Mouse (Mus musculus): ENCODE results near the gene Ptprm.

The Ptprm gene

DNA sequence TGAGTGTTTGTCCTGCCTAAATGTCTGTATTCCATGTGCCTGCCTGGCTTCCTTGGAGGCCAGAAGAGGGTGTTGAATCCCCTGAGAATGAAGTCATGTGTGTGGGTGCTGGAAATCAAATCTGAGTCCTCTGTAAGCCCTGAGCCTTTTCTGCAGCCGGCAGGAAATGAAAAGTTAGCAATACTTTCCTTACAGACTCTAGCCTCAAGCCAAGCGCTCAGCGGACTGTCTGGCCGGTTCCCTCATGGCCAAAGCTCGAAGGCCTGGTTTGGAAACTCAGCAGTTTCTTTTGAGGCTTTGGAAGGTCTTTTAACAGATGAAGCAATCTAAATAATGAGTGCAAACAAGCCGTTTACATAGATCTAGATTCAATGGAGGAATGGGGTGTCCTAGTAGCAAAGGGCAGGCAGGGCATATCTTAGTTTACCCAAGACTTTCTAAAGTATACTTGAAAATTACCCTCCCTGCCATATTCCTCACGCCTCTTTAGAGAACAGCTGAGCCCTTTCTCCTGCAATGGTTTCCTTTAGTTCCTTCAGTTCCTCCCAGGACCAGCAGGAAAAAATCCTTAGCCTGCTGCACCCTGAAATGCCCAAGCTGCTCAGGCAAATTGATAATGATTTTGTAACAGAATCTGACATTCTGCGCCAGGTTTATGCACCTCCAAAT is 144.4 kb downstream of the Ptprm start:
- no peak for DNase-seq

DNA sequence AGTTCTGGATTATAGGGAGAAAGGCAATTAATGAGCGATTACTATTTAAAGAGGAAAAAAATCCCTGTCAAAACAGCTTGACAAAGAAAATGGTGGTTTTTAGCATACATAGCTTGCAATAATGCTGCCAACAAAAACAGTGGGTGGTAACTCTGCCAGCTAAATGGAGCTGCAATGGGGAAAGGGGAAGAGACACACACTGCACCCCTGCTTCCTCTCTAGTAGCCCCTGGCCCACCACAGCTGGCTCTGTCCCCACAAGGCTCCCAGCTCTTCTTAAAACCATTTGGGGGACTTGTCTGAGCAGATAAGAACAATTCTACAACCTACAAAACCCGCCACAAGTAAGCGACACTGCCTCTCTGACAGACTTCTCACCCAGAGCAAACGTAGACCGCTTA is 145.7 kb downstream of the Ptprm start:
- no peak for DNase-seq

DNA sequence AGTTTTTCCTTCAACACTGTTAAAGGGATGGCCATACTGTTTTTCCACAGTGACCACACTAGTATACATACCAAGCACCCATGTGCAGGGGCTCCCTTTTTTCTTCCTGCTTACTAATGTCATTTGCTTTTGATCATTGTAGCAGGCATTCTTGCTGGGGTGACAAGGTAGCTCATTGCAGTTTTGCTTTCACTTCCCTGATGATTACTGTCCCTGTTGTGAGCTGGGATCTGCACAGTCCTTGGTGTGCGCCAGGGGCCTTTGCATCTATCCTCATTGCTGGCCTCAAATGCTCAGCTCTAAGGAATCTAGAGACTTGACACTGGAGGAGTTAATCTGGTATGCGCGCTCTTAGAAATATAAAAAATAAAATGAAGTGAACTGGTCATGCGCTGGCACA is 147.3 kb downstream of the Ptprm start:
- DNase-seq = no peak

DNA sequence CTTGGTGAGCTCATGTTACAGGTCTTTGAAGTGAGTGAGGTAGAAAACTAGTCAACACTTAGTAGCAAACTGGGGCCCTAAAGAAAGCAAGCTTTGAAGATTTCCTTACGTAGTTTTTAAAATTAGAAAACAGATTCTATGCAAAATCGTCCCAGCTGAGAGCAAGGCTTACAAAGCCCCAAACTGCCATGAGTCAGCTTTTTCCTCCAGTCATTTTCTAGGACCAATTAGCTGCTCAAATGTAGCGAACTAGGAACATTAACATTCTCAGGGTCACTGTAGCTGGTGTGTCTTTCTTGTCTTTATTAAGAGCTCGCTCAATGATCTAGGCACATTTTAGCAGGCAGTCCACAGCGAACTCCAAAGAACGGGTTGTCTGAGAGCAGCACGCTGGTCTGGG is 153.1 kb downstream of the Ptprm start:
- DNase-seq = no peak

- no peak for DNase-seq
Observed at GRCm38 (mm10) chr17:67193728-67194127, 160.5 kb downstream of the Ptprm start.

GRCm38 (mm10) chr17:67188514-67188913 is 165.7 kb downstream of the Ptprm start:
- DNase-seq = no peak

DNA sequence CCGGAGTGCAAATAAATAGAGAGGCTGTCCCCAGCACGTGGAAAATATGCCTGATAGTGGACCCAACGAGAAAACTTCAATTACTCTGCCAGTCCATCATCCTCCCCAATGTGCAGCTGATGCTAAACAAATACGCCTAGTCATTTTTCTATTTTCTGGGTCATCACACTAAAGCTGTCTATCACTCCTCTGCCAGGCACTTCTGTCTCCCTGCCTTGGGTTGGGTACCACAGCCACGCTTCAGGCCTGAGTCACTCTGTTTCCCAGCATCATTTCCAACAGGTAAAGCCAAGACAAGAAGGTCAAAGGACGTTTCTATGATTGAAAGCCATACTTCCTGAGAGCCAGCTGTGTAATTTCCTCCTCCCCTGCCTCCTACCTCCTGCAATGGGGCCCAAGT is 167.4 kb downstream of the Ptprm start:
- no peak for DNase-seq

GRCm38 (mm10) chr17:67185942-67186341 is 168.3 kb downstream of the Ptprm start:
- no peak for DNase-seq

GRCm38 (mm10) chr17:67179446-67179845 is 174.8 kb downstream of the Ptprm start:
- no peak for DNase-seq

GRCm38 (mm10) chr17:67178686-67179265 is 175.5 kb downstream of the Ptprm start:
- DNase-seq = no peak

- DNase-seq = peak; percentile 28
Observed at GRCm38 (mm10) chr17:67175836-67176235, 178.4 kb downstream of the Ptprm start.

DNA sequence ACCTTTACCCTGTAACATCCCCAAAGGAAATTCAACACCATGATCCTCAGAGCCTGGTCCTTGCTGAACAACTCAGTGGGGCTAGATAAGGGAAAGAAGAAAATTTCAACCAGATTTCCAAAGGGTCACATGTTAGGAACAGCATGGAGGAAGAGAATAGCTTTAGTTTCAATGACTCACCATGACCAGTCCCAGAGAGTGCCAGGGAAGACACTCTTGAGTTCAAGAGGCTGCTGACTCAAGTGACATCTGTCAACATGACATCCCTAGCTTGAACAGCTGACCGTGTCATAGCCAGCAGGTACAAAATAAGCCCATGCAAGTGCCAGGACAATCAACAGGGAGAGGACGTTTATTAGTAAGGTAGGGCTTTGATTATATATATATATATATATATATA is 182.9 kb downstream of the Ptprm start:
- DNase-seq = no peak

GRCm38 (mm10) chr17:67170696-67171095 is 183.6 kb downstream of the Ptprm start:
- DNase-seq = no peak

GRCm38 (mm10) chr17:67165876-67166275 is 188.4 kb downstream of the Ptprm start:
- no peak for DNase-seq

DNA sequence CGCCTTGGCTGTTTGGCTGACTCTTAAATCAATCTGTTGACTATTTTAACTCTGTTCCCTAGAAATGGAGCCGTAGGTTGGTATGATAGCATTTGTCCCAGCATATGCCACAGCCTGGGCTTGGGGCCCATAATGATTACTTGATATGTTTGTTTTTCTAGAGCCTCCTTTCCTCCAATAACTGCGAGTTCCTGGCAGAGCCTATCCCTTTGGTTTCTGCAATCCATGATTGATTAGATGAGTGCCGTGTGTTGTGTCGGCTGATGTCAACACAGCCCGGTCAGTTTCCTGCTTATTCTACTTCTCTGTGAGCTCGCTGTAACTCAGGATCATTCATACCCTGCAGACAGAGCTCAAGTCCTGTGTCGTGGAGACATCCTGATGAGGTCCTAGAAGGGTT is 194.6 kb downstream of the Ptprm start:
- DNase-seq = peak; percentile 65

- DNase-seq = no peak
Observed at GRCm38 (mm10) chr17:67157089-67157752, 197.0 kb downstream of the Ptprm start.

DNA sequence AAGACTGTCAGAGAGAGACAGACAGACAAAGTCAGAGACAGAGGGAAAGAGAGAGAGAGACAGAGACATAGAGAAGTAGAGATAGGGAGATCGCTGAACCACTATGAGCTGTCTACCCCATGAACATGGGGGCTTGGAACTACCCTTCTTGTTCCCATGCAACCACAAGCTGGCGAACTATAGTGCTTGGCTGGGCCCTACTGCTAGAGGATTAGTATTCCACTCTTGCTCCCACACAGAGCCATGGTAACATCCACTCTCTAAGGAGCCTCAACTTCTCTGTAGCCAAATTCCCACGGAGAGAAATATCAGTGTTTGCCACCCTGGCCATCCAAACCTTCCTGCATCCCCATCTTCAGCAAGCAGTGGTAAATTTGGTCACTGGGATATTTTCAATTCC is 202.0 kb downstream of the Ptprm start:
- DNase-seq = no peak

DNA sequence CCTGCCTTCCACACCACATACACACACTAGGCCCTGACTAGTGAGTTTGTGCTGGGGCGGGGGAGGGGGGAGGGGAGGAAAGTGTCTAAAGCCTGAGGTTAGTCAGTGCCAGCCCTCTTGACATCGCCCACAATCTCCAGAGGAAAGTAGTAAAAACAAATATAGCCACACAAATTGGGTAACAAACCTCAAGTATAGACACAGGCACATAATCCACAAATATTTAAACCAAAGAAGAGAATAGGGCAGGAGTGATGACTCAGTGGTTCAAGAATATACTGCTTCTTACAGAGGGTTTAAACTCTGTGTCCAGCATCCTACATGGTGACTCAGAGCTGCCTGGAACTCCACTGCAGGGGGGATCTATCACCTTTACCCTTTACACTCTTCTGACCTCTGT is 203.8 kb downstream of the Ptprm start:
- DNase-seq = no peak

GRCm38 (mm10) chr17:67142183-67142756 is 212.0 kb downstream of the Ptprm start:
- DNase-seq = no peak

DNA sequence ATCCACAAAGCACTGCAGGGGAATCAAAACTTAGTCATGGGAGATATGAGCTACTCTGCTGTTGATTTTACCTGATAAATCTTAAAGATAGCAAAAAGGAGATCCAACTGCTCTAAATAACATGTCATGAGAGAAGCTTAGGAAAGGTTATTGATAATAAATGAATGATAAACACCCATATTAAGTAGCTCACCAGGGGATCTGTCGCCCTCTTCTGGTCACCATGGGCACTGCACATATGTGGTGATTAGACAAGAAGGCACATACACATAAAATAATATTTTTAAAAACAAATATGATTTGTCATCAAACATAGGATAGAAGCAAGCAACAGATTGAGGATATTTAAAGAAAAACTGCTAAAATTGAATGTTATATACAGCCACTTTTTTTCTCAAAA is 213.8 kb downstream of the Ptprm start:
- DNase-seq = no peak

- DNase-seq = no peak
Observed at GRCm38 (mm10) chr17:67138981-67139380, 215.3 kb downstream of the Ptprm start.

GRCm38 (mm10) chr17:67136876-67137275 is 217.4 kb downstream of the Ptprm start:
- no peak for DNase-seq

- DNase-seq = peak; percentile 44
Observed at GRCm38 (mm10) chr17:67136421-67136820, 217.8 kb downstream of the Ptprm start.

GRCm38 (mm10) chr17:67134235-67134634 is 220.0 kb downstream of the Ptprm start:
- DNase-seq = no peak
